Mouse (Mus musculus) midbrain, embryonic 14.5 days (tissue): ENCODE measurements at regions not wholly inside any gene's neighbourhood (a gene's known extent, or its start where the extent isn't known, plus 50 kb on each side); places are given as distances from the start of the nearest gene placed in this dataset.
A peak's percentile ranks its signal among the peaks of the same experiment; 100 is the strongest.

Experiments used
- ATAC-seq: fragments of 200-750 bp; cut with Nextera tagmentation; 2 replicates; pipeline ENCODE4 v1.8.0; 2017; ENCODE audit warnings: moderate number of reproducible peaks, moderate library complexity; ENCODE audit not compliant: low FRiP score, low TSS enrichment
- DNase-seq: peaks from one replicate; pipeline ENCODE4 v3.0.0-alpha.2; 2015
- H3K27ac ChIP-seq: fragments of 300-500 bp; sonication (generic); replicated peaks from 2 replicates; pipeline ENCODE4 v1.5.1; 2014; ENCODE audit warnings: mild to moderate bottlenecking, low read depth, low read length, moderate library complexity
- H3K27me3 ChIP-seq: fragments of 300-500 bp; sonication (generic); 2 replicates; pipeline ENCODE4 v1.6.1; 2014; ENCODE audit warnings: low read length, control low read depth, mixed read lengths; ENCODE audit not compliant: control insufficient read depth, insufficient read depth
- H3K36me3 ChIP-seq: fragments of 300-500 bp; sonication (generic); 2 replicates; pipeline ENCODE4 v1.6.1; 2014; ENCODE audit warnings: low read length, control low read depth; ENCODE audit not compliant: control insufficient read depth, insufficient read depth
- H3K4me1 ChIP-seq: fragments of 300-500 bp; sonication (generic); 2 replicates; pipeline ENCODE4 v1.6.1; 2014; ENCODE audit warnings: mild to moderate bottlenecking, antibody characterized with exemption, low read length, control low read depth; ENCODE audit not compliant: control insufficient read depth, insufficient read depth
- H3K4me2 ChIP-seq: fragments of 300-500 bp; sonication (generic); 2 replicates; pipeline ENCODE4 v1.6.1; 2014; ENCODE audit warnings: mild to moderate bottlenecking, low read length, moderate library complexity
- H3K4me3 ChIP-seq: fragments of 300-500 bp; sonication (generic); replicated peaks from 2 replicates; pipeline ENCODE4 v1.5.1; 2014; ENCODE audit warnings: low read depth, low read length
- H3K9ac ChIP-seq: fragments of 300-500 bp; sonication (generic); replicated peaks from 2 replicates; pipeline ENCODE4 v1.6.1; 2014; ENCODE audit warnings: mild to moderate bottlenecking, low read length, moderate library complexity
- H3K9me3 ChIP-seq: fragments of 300-500 bp; sonication (generic); 2 replicates; pipeline ENCODE4 v1.6.1; 2016; ENCODE audit warnings: low read length, control low read depth, mixed read lengths; ENCODE audit not compliant: control insufficient read depth
- WGBS: fragments of 180-500 bp; shearing (Covaris S2); extraction: QIAGEN DNeasy Blood & Tissue Kit; methylation state at CpG from one replicate; pipeline ENCODE4 v1.1.7; 2014; 5-methylcytosine and 5-hydroxymethylcytosine counted together

DNA sequence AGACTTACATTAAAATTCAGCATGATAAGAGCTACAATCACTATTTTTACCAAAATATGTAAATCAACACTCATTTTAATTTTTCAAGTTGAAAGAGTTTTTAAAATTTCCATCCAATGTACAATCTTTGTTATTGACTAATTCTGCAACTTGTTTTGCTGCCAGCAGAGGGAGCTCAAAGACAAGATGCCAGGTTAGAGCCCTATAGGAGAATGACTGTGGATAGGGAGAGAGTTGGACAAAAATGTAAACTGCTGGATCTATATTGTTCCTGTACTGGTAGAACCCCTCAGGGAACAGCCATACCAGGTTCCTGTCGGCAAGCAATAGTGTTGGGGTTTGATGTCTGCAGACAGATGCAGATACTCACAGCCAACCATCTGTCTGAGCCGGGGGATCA, 288.8 kb upstream of the 4930550L24Rik start:
- ATAC-seq, result no peak; the same call in 1 of the 2 replicates
- no peaks in the 10 kb centered on the region for H3K4me1 ChIP-seq
- no peaks in the 10 kb centered on the region for H3K9me3 ChIP-seq
- no peak overlapping the region for H3K4me3 ChIP-seq
- WGBS, result 51% methylated on average over 2 of the region's 2 CpGs
- DNase-seq, result peak; percentile 75
- no peak overlapping the region for H3K27ac ChIP-seq
- H3K27me3 ChIP-seq, result no peaks in the 10 kb centered on the region
- no peaks in the 10 kb centered on the region for H3K36me3 ChIP-seq
- no peak overlapping the region for H3K9ac ChIP-seq
- no peak overlapping the region for H3K4me2 ChIP-seq
